Mouse (Mus musculus): ENCODE measurements around the gene Gm10181. TPM values are rescaled to one million over a fixed set of nuclear protein-coding genes. Genes with fewer than 3 reads are reported as not detected.

The Gm10181 gene
- polyA plus RNA-seq (2014; fragmentation: Nextera tagmentation; extraction: Ambion mirVana), result not detected in 2 replicates

DNA sequence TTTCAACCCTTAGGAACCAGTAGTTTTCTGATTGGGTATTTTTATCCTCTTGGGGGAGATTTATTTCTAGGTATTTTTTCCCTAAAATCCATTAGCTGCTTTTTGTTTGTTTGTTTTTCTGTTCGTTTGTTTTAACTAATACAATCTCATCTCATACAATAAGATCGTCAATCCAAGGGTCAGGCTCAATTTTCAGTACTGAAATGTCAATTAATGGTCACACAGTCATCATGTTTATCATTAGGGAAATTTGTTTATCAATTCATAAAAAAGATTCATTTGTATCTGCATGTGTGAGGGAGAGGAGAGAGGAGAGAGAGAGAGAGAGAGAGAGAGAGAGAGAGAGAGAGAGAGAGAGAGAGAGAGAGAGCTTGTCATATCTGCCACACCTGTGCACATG lies at the start of gene Gm10181:
Gene Gm10181 (plus strand): TSS at position 301 of the 400 bp plus-strand sequence.
- ATAC-seq, result no peak
- no peak within 1 kb of the TSS for H3K9ac ChIP-seq (ENCODE audit: low read length)
- 84% methylated on average over 2 of the region's 2 CpGs for WGBS

GRCm38 (mm10) chr9:25041665-25042064 lies 47.6 kb upstream of the Gm10181 start:
- H3K4me2 ChIP-seq (ENCODE audit: low read length), result no peak overlapping the region
- 28% methylated on average over 6 of the region's 6 CpGs for WGBS
- ATAC-seq, result no peak

More for the DNA sequence above, at the start of gene Gm10181:
- no peak within 1 kb of the TSS for H3K4me3 ChIP-seq (ENCODE audit: low read depth, low read length)
- H3K4me2 ChIP-seq (ENCODE audit: low read length), result no peak within 1 kb of the TSS
- H3K4me1 ChIP-seq (ENCODE audit: control insufficient read depth, insufficient read depth, low read length), result no peaks in the 10 kb centered on the region
- H3K36me3 ChIP-seq (ENCODE audit: control insufficient read depth, insufficient read depth, low read length), result no peaks in the 10 kb centered on the region
- no peak within 1 kb of the TSS for H3K27ac ChIP-seq (ENCODE audit: low read depth, low read length)
- no peaks in the 10 kb centered on the region for H3K9me3 ChIP-seq (replicated peaks; ENCODE audit: control insufficient read depth, low read length)
- no peaks in the 10 kb centered on the region for H3K27me3 ChIP-seq (replicated peaks; ENCODE audit: control insufficient read depth, insufficient read depth, low read length)
- DNase-seq (ENCODE audit: low spot score), result no peak

GRCm38 (mm10) chr9:25042162-25043111 lies 46.8 kb upstream of the Gm10181 start:
- Histone ChIP-seq H3K36me3 (ENCODE audit: control insufficient read depth, insufficient read depth, low read length) (no peaks in the 10 kb centered on the region), H3K4me3 (ENCODE audit: low read depth, low read length) (no peak overlapping the region), H3K9ac (ENCODE audit: low read length) (no peak overlapping the region), H3K27ac (ENCODE audit: low read depth, low read length) (no peak overlapping the region), H3K4me1 (ENCODE audit: control insufficient read depth, insufficient read depth, low read length) (no peaks in the 10 kb centered on the region), H3K4me2 (ENCODE audit: low read length) (no peak overlapping the region), H3K9me3 (replicated peaks; ENCODE audit: control insufficient read depth, low read length) (no peaks in the 10 kb centered on the region), H3K27me3 (replicated peaks; ENCODE audit: control insufficient read depth, insufficient read depth, low read length) (no peaks in the 10 kb centered on the region)
- DNase-seq (ENCODE audit: low spot score), result peak; percentile 33
- 70% methylated on average over 15 of the region's 15 CpGs for WGBS
- ATAC-seq, result no peak

More at GRCm38 (mm10) chr9:25041665-25042064, 47.6 kb upstream of the Gm10181 start:
- Histone ChIP-seq H3K9ac (ENCODE audit: low read length) (no peak overlapping the region), H3K4me1 (ENCODE audit: control insufficient read depth, insufficient read depth, low read length) (no peaks in the 10 kb centered on the region), H3K4me3 (ENCODE audit: low read depth, low read length) (no peak overlapping the region), H3K27ac (ENCODE audit: low read depth, low read length) (no peak overlapping the region), H3K27me3 (replicated peaks; ENCODE audit: control insufficient read depth, insufficient read depth, low read length) (no peaks in the 10 kb centered on the region), H3K9me3 (replicated peaks; ENCODE audit: control insufficient read depth, low read length) (no peaks in the 10 kb centered on the region), H3K36me3 (ENCODE audit: control insufficient read depth, insufficient read depth, low read length) (no peaks in the 10 kb centered on the region)
- DNase-seq (ENCODE audit: low spot score), result peak; percentile 89

DNA sequence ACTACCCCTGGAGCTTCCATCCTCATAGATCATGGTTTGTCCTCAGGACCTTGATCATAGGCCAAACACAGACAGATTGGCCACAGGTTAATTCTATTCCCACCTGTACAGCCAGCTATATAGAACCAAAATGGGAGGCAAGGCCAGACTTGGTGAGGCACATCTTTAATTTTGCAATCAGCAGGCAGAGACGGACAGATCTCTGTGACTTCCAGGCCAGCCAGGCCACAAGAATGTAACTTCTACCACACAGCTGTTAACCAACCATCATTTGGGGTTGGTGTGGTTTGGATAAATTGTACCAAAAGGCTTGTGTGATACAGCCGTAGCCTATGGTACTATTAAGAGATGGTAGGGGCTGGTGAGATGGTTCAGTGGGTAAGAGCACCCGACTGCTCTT lies 44.9 kb upstream of the Gm10181 start:
- Histone ChIP-seq H3K4me1 (ENCODE audit: control insufficient read depth, insufficient read depth, low read length) (no peaks in the 10 kb centered on the region), H3K27me3 (replicated peaks; ENCODE audit: control insufficient read depth, insufficient read depth, low read length) (no peaks in the 10 kb centered on the region), H3K9me3 (replicated peaks; ENCODE audit: control insufficient read depth, low read length) (no peaks in the 10 kb centered on the region), H3K9ac (ENCODE audit: low read length) (no peak overlapping the region), H3K4me2 (ENCODE audit: low read length) (no peak overlapping the region), H3K27ac (ENCODE audit: low read depth, low read length) (no peak overlapping the region), H3K36me3 (ENCODE audit: control insufficient read depth, insufficient read depth, low read length) (no peaks in the 10 kb centered on the region), H3K4me3 (ENCODE audit: low read depth, low read length) (no peak overlapping the region)
- ATAC-seq (no peak), DNase-seq (ENCODE audit: low spot score) (no peak)
- WGBS, result 90% methylated on average over 3 of the region's 3 CpGs

DNA sequence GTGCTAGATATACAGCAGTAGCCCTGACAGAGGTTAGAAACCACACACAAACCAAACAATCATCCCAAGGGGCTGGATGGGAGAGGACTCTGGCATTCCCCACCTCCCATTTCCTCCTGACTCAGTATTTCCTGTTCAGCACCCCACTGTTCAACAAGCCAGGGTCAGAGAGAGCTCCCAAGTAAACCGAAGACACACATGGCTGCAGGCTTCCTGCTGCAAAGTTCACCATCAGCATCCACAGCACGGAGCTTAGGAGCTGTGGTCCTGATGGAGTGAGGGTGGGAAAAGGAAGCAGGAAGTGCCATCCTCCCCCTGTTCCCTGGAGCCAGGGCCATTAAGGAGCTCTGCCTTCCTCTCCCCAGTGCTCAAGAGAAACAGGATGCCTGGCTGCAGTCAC lies 40.9 kb upstream of the Gm10181 start:
- ATAC-seq (no peak), DNase-seq (ENCODE audit: low spot score) (no peak)
- no peaks in the 10 kb centered on the region for H3K4me1 ChIP-seq (ENCODE audit: control insufficient read depth, insufficient read depth, low read length)
- H3K9ac ChIP-seq (ENCODE audit: low read length), result no peak overlapping the region
- no peaks in the 10 kb centered on the region for H3K27me3 ChIP-seq (replicated peaks; ENCODE audit: control insufficient read depth, insufficient read depth, low read length)
- WGBS, result 67% methylated on average over 2 of the region's 2 CpGs
- H3K36me3 ChIP-seq (ENCODE audit: control insufficient read depth, insufficient read depth, low read length), result no peaks in the 10 kb centered on the region
- H3K4me3 ChIP-seq (ENCODE audit: low read depth, low read length), result no peak overlapping the region
- H3K4me2 ChIP-seq (ENCODE audit: low read length), result no peak overlapping the region
- no peak overlapping the region for H3K27ac ChIP-seq (ENCODE audit: low read depth, low read length)
- no peaks in the 10 kb centered on the region for H3K9me3 ChIP-seq (replicated peaks; ENCODE audit: control insufficient read depth, low read length)

DNA sequence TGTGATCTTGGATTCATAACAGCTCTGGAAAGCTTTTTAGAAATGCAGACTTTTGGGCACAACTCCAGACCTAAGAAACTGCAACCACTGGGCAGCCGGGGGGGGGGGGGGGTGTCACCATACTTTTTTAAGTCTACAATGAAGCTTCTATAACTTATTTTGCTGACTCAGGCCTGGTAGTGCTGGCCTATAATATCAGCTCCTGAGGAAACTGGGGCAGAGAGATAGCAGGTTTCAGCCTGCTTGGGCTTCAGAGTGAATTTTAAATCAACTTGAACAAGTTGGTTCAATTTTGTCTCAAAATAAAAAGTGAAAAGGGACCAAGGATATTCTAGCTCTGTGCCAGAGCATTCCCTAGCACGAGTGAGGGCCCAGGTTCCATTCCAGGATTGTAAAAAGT lies 40.3 kb upstream of the Gm10181 start:
- ATAC-seq, result no peak
- H3K4me3 ChIP-seq (ENCODE audit: low read depth, low read length), result no peak overlapping the region

GRCm38 (mm10) chr9:25051901-25052300 lies 37.3 kb upstream of the Gm10181 start:
- ATAC-seq (no peak), DNase-seq (ENCODE audit: low spot score) (no peak)
- Histone ChIP-seq H3K4me3 (ENCODE audit: low read depth, low read length) (no peak overlapping the region), H3K9ac (ENCODE audit: low read length) (no peak overlapping the region), H3K27me3 (replicated peaks; ENCODE audit: control insufficient read depth, insufficient read depth, low read length) (no peaks in the 10 kb centered on the region), H3K4me1 (ENCODE audit: control insufficient read depth, insufficient read depth, low read length) (no peaks in the 10 kb centered on the region), H3K9me3 (replicated peaks; ENCODE audit: control insufficient read depth, low read length) (no peaks in the 10 kb centered on the region), H3K27ac (ENCODE audit: low read depth, low read length) (no peak overlapping the region), H3K4me2 (ENCODE audit: low read length) (no peak overlapping the region), H3K36me3 (ENCODE audit: control insufficient read depth, insufficient read depth, low read length) (no peaks in the 10 kb centered on the region)
- WGBS, result 53% methylated on average over 4 of the region's 4 CpGs

More for the DNA sequence above, 40.3 kb upstream of the Gm10181 start:
- 73% methylated on average over 2 of the region's 2 CpGs for WGBS
- Histone ChIP-seq H3K9me3 (replicated peaks; ENCODE audit: control insufficient read depth, low read length) (no peaks in the 10 kb centered on the region), H3K4me2 (ENCODE audit: low read length) (no peak overlapping the region), H3K27ac (ENCODE audit: low read depth, low read length) (no peak overlapping the region), H3K9ac (ENCODE audit: low read length) (no peak overlapping the region), H3K36me3 (ENCODE audit: control insufficient read depth, insufficient read depth, low read length) (no peaks in the 10 kb centered on the region), H3K4me1 (ENCODE audit: control insufficient read depth, insufficient read depth, low read length) (no peaks in the 10 kb centered on the region), H3K27me3 (replicated peaks; ENCODE audit: control insufficient read depth, insufficient read depth, low read length) (no peaks in the 10 kb centered on the region)
- DNase-seq (ENCODE audit: low spot score), result no peak

DNA sequence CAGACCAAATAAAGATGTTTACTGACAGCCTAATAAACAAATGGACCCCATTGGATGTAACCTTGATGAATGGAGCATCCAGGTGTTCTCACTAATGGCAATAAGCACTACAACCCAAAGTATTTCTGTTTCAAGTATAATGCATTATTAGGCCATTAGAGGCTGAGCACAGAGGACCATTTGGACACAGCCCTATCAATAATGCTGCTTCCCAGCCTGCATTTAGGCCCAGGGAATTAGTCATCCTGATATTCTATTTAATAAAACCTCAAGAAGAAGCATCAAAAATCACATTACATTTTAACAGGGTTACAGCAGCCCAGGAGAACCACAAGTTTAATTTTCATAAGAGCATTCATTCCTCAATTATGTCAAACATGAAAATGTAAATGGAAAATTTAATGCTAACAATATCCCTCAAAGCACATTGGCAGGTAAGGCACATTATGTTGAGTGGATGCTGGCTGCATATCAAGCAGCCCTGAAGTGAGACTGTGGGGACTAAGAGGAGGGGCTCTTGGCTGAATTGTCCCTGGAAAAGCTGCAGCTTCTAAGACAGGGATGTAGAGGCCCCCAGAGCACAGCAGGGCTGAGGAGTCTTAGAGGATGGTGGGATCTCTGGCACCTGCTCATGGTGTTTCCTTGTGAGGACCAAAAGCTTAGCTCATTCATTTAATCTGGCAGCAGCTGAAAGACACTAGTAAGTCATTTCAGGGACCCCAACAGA lies 33.4 kb upstream of the Gm10181 start:
- Histone ChIP-seq H3K9me3 (replicated peaks; ENCODE audit: control insufficient read depth, low read length) (no peaks in the 10 kb centered on the region), H3K27me3 (replicated peaks; ENCODE audit: control insufficient read depth, insufficient read depth, low read length) (no peaks in the 10 kb centered on the region), H3K4me1 (ENCODE audit: control insufficient read depth, insufficient read depth, low read length) (no peaks in the 10 kb centered on the region), H3K4me3 (ENCODE audit: low read depth, low read length) (no peak overlapping the region), H3K4me2 (ENCODE audit: low read length) (no peak overlapping the region), H3K36me3 (ENCODE audit: control insufficient read depth, insufficient read depth, low read length) (no peaks in the 10 kb centered on the region), H3K9ac (ENCODE audit: low read length) (no peak overlapping the region), H3K27ac (ENCODE audit: low read depth, low read length) (no peak overlapping the region)
- DNase-seq (ENCODE audit: low spot score), result peak; percentile 13
- ATAC-seq, result no peak

DNA sequence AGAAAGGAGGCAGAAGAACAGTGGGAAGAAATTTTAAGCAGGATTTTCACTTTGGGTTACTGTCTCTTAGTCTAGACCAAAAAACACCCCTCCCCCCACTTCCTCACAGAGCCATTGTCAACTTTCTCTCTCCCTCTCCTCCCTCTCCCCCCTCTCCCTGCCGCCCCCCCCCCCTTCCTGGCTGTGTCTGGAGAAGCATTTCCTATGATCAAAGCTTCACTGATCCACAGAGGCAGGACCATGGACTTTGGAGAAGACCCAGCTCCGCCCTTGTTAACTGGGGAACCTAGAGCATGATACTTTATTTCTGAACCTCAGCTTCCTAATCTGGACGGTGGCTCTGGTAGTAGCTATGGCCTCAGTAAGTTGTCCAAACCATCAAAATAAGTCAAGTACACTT lies 30.5 kb upstream of the Gm10181 start:
- Histone ChIP-seq H3K4me1 (ENCODE audit: control insufficient read depth, insufficient read depth, low read length) (no peaks in the 10 kb centered on the region), H3K4me2 (ENCODE audit: low read length) (no peak overlapping the region), H3K9ac (ENCODE audit: low read length) (no peak overlapping the region), H3K27me3 (replicated peaks; ENCODE audit: control insufficient read depth, insufficient read depth, low read length) (no peaks in the 10 kb centered on the region), H3K4me3 (ENCODE audit: low read depth, low read length) (no peak overlapping the region), H3K9me3 (replicated peaks; ENCODE audit: control insufficient read depth, low read length) (no peaks in the 10 kb centered on the region), H3K27ac (ENCODE audit: low read depth, low read length) (no peak overlapping the region), H3K36me3 (ENCODE audit: control insufficient read depth, insufficient read depth, low read length) (no peaks in the 10 kb centered on the region)
- 70% methylated on average over 2 of the region's 3 CpGs for WGBS
- ATAC-seq (no peak), DNase-seq (ENCODE audit: low spot score) (no peak)
